Mouse (Mus musculus): ENCODE measurements at regions not wholly inside any gene's neighbourhood (a gene's known extent, or its start where the extent isn't known, plus 50 kb on each side); places are given as distances from the start of the nearest gene placed in this dataset.

DNA sequence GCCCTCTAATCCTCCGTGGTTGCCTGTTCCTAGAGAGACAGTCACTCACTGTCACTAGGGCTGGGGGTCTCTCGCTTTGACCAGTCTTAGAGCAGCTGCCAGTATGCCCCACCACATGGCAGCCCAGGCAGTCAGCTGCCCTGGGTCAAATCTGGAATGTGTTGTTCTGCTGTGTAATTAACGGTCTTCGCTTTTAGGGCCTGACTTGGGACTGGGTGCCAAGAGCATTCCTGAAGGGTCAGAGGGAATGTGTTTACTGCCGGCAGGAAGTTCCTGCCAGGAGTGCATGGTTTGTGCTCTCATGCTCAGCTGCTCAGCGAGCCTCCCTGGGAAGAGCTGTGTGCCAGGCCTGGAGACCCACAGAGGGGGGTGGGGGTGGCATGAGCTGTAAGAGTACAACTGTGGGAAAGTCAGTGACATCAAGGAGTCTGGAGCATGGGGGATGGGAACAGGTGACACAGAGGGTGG lies 518.5 kb upstream of the Lrrc6 start:
- Histone ChIP-seq H3K36me3 (replicated peaks; ENCODE audit: low read length) (peaks cover 36% of the 10 kb centered on the region), H3K4me1 (peaks cover 94% of the 10 kb centered on the region), H3K4me3 (replicated peaks) (no peak overlapping the region), H3K27me3 (replicated peaks) (no peaks in the 10 kb centered on the region), H3K9me3 (peaks cover 5% of the 10 kb centered on the region; the same call in 1 of the 2 replicates)
- TF ChIP-seq FLI1 (IDR thresholded peaks at IDR 0.05; ENCODE audit: low read length) (no peak), GATA1 (IDR thresholded peaks at IDR 0.05; ENCODE audit: borderline replicate concordance, low read length) (no peak)

Measured in megakaryocyte, embryonic 14.5 days (primary cell).